In the genomic region with DNA sequence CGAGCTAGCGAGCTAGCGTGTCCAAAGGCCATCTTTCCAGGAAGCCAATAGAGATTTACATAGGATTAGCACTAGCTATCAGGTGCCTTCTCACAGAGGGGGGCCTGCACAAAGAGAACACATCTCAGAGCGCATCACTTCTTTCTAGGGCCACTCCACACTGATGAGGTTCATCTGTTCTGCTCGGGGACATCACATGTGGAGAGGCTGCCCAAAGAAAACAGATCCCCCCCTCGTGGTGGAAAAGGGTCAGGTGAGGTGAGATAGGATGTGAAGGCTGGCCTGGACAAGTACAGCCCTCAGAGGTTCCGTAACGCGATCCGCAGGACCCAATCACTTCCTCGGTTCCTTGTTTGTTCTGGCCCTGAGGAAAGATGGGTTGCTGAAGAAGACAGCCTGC, we compare ENCODE assay signal across 10 mouse cellular contexts.
DNase-seq lines count a peak whose midpoint lies in the region; ATAC-seq and TF ChIP-seq lines count a peak whose summit lies in the region.
"Had no signal": no experiment of that assay in that cellular context is flagged by ENCODE, and none has a peak within 500 bp of the region (broad histone marks: within the 10 kb centered on the region; RNA-seq: fewer than 3 reads in every experiment).

No protein-coding gene starts in this region.

- ATAC-seq in monocyte, adult 5-6 weeks (replicated peaks; ENCODE audit: insufficient number of reproducible peaks, low FRiP score, low TSS enrichment, poor library complexity, severe bottlenecking) = no peak
- ATAC-seq: forebrain, embryonic 16.5 days; hindbrain, postnatal 0 days had no signal

- peak; percentile 30 for DNase-seq in adrenal gland, adult 2 months
- no peak for DNase-seq in adrenal gland, adult 18-20 months (ENCODE audit: low spot score in 2 of 2)
- DNase-seq in layer of hippocampus, adult 2 months (ENCODE audit: low spot score in 2 of 2) = no peak
- no peak for DNase-seq in layer of hippocampus, adult 9-10 months (ENCODE audit: low spot score)
- peak; percentile 45 for DNase-seq in embryo, embryonic 10.5 days (ENCODE audit: low spot score)
- peak; percentile 58 for DNase-seq in kidney, postnatal 10 days
- no peak for DNase-seq in layer of hippocampus, postnatal 14 days (ENCODE audit: low spot score in 2 of 2)

- no peak overlapping the region for H3K4me3 ChIP-seq in layer of hippocampus, adult 2 months

- peak; percentile 28 for TF ChIP-seq CTCF in layer of hippocampus, adult 2 months (conservative IDR thresholded peaks at IDR 0.05)

- H3K27ac ChIP-seq in layer of hippocampus, adult 2 months = peak overlapping the region; percentile 46; the same call in 1 of the 2 replicates
- H3K27ac ChIP-seq: hindbrain, postnatal 0 days had no signal

Comparison
In these comparisons a context has a peak if more than half of its experiments do, and no peak if none do; other contexts are left out.
1. DNase-seq: peak in adrenal gland, adult 2 months (single experiment), embryo, embryonic 10.5 days (single experiment) and kidney, postnatal 10 days (single experiment); none in adrenal gland, adult 18-20 months (0 of 2), layer of hippocampus, adult 2 months (0 of 2), layer of hippocampus, adult 9-10 months (single experiment) and layer of hippocampus, postnatal 14 days (0 of 2).